Mouse (Mus musculus) neural tube, embryonic 13.5 days (tissue): Measurements from ENCODE around the gene Adam19. TPM values are rescaled to one million over a fixed set of nuclear protein-coding genes. Genes with fewer than 3 reads are reported as not detected.
A peak's percentile ranks its signal among the peaks of the same experiment; 100 is the strongest.

Experiments
- ATAC-seq: fragments of 200-750 bp; cut with Nextera tagmentation; 2 replicates; pipeline ENCODE4 v1.8.0; 2017; ENCODE audit warnings: low read depth, mild to moderate bottlenecking, moderate TSS enrichment, moderate library complexity
- H3K27ac ChIP-seq: fragments of 300-500 bp; sonication (generic); replicated peaks from 2 replicates; pipeline ENCODE4 v1.5.1; 2015; ENCODE audit warnings: moderate library complexity, mild to moderate bottlenecking, inconsistent platforms
- H3K27me3 ChIP-seq: fragments of 300-500 bp; sonication (generic); 2 replicates; pipeline ENCODE4 v1.6.1; 2015; ENCODE audit warnings: mild to moderate bottlenecking, inconsistent platforms
- H3K36me3 ChIP-seq: fragments of 300-500 bp; sonication (generic); 2 replicates; pipeline ENCODE4 v1.6.1; 2015; ENCODE audit warnings: mild to moderate bottlenecking, inconsistent platforms
- H3K4me1 ChIP-seq: fragments of 300-500 bp; sonication (generic); replicated peaks from 2 replicates; pipeline ENCODE4 v1.6.1; 2015; ENCODE audit warnings: inconsistent platforms
- H3K4me2 ChIP-seq: fragments of 300-500 bp; sonication (generic); 2 replicates; pipeline ENCODE4 v1.6.1; 2015; ENCODE audit warnings: inconsistent platforms, mild to moderate bottlenecking, moderate library complexity
- H3K4me3 ChIP-seq: fragments of 300-500 bp; sonication (generic); 2 replicates; pipeline ENCODE4 v1.5.1; 2015; ENCODE audit warnings: mild to moderate bottlenecking, inconsistent platforms
- H3K9ac ChIP-seq: fragments of 300-500 bp; sonication (generic); 2 replicates; pipeline ENCODE4 v1.6.1; 2015; ENCODE audit warnings: moderate library complexity, mild to moderate bottlenecking, inconsistent platforms
- H3K9me3 ChIP-seq: fragments of 300-500 bp; sonication (generic); 2 replicates; pipeline ENCODE4 v1.6.1; 2016; ENCODE audit warnings: inconsistent platforms
- WGBS: fragments of 180-500 bp; shearing (Covaris S2); methylation state at CpG from one replicate; pipeline ENCODE4 v1.1.7; 2015; 5-methylcytosine and 5-hydroxymethylcytosine counted together
- polyA plus RNA-seq: library from polyadenylated mRNA; unstranded; fragments of >200 nt; fragmentation: Nextera tagmentation; extraction: Ambion mirVana; gene quantifications from 2 replicates; pipeline ENCODE4 v1.2.1, GENCODE M21; 2015

The Adam19 gene
- polyA plus RNA-seq, 1 experiment from 2014 or later, result 19.2 TPM

DNA sequence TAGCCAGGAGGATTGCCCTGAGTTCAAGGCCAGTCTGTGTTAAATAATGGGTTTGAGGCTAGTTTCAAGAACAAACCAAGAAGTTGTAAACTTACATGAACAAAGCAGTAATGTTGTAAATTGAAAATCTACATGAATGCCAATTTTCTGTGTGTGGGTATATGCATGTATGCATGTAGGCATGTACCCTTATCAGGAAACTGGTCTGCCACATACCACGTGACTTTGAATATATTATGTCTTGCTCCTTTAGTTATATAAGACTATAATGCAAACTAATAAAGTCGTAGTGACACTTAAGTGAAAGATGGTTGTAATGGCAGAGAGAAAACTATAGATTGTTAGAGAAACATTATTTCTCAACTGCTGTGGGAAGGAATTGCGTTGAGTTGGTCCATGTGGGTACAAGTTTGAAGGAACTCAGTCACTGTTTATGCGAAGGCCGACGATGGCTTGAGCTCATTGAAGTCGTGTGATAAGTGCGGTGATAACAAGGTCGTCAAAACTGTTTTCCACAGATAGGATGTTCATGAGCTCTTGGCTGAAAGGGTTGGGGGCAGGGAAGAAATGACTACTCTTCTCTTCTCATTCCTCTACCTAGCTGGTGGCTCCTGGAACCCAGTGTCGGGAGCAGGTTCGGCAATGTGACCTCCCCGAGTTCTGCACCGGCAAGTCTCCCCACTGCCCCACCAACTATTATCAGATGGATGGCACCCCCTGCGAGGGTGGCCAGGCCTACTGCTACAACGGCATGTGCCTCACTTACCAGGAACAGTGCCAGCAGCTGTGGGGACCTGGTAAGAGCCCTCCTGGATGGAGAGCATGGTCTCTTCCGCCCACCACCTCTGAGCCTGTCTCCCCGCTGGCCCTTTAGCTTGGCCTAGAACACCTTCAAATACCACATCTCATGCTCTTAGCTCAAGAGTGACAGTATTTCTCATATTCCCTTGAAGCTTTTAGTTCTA, 75.5 kb downstream of the Adam19 start:
- ATAC-seq, result no peak
- WGBS, result 91% methylated on average over 17 of the region's 17 CpGs
- H3K9ac ChIP-seq, result no peak overlapping the region
- H3K4me3 ChIP-seq, result no peak overlapping the region
- no peaks in the 10 kb centered on the region for H3K4me1 ChIP-seq
- H3K4me2 ChIP-seq, result no peak overlapping the region
- peaks cover 69% of the 10 kb centered on the region for H3K36me3 ChIP-seq
- no peaks in the 10 kb centered on the region for H3K9me3 ChIP-seq
- H3K27ac ChIP-seq, result no peak overlapping the region
- H3K27me3 ChIP-seq, result no peaks in the 10 kb centered on the region

DNA sequence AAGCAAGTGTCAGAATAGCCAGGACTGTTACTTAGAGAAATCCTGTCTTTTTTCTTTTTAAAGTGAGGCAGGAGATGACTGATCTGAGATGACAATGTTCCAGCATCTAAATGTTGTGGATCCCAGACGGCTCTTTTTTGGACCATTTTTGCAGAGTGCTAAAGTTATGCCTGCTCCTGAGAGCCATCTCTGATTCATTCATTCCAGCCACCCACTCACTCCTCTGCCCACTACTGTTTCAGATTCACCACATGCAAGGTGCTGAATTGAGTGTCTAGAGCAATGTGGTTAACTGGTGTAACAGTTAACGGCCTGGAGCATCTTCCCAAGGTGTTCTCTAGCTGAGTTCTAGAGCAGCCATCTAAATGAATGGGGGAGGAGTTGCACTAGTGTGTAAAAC, 79.1 kb downstream of the Adam19 start:
- 93% methylated on average over 2 of the region's 2 CpGs for WGBS

GRCm38 (mm10) chr11:46143342-46143741, 87.5 kb downstream of the Adam19 start:
- Histone ChIP-seq H3K36me3 (peaks cover 76% of the 10 kb centered on the region), H3K4me3 (no peak overlapping the region), H3K27me3 (no peaks in the 10 kb centered on the region), H3K4me1 (no peaks in the 10 kb centered on the region), H3K9me3 (no peaks in the 10 kb centered on the region), H3K27ac (no peak overlapping the region), H3K9ac (no peak overlapping the region), H3K4me2 (no peak overlapping the region)
- ATAC-seq, result no peak
- 84% methylated on average over 6 of the region's 6 CpGs for WGBS

More for the DNA sequence above, 79.1 kb downstream of the Adam19 start:
- H3K4me1 ChIP-seq, result no peaks in the 10 kb centered on the region
- no peak overlapping the region for H3K27ac ChIP-seq
- H3K9ac ChIP-seq, result no peak overlapping the region
- no peaks in the 10 kb centered on the region for H3K27me3 ChIP-seq
- no peak overlapping the region for H3K4me3 ChIP-seq
- H3K36me3 ChIP-seq, result peaks cover 77% of the 10 kb centered on the region
- no peaks in the 10 kb centered on the region for H3K9me3 ChIP-seq
- H3K4me2 ChIP-seq, result no peak overlapping the region
- no peak for ATAC-seq

GRCm38 (mm10) chr11:46145163-46145875, 89.5 kb downstream of the Adam19 start:
- Histone ChIP-seq H3K27me3 (no peaks in the 10 kb centered on the region), H3K9ac (no peak overlapping the region), H3K27ac (no peak overlapping the region), H3K4me2 (no peak overlapping the region), H3K4me3 (no peak overlapping the region), H3K4me1 (no peaks in the 10 kb centered on the region), H3K36me3 (peaks cover 56% of the 10 kb centered on the region), H3K9me3 (no peaks in the 10 kb centered on the region)
- no peak for ATAC-seq
- WGBS, result 86% methylated on average over 11 of the region's 11 CpGs

DNA sequence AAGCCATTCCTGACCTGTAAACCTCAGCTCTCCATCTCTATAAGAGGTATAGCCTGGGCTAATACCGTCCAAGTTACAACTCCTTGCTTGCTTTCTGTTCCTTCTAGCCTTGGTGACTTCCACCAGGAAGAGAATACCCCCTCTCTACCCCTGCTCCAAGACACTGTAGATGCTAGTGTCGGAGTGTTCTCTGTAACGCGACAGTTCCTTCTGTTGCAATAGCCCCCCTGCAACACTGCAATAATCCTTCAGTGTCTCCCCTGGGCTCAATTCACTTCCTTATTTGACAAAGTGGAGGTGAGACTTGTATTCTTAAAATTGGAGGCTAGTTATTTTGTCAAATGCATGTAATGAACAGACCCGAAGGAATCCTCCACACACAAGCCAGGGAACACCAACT, 90.8 kb downstream of the Adam19 start:
- Histone ChIP-seq H3K4me2 (no peak overlapping the region), H3K4me1 (no peaks in the 10 kb centered on the region), H3K36me3 (peaks cover 43% of the 10 kb centered on the region), H3K9ac (no peak overlapping the region), H3K4me3 (no peak overlapping the region), H3K9me3 (no peaks in the 10 kb centered on the region), H3K27me3 (no peaks in the 10 kb centered on the region), H3K27ac (no peak overlapping the region)
- no peak for ATAC-seq
- 93% methylated on average over 5 of the region's 5 CpGs for WGBS

GRCm38 (mm10) chr11:46156945-46157344, 101.2 kb downstream of the Adam19 start:
- Histone ChIP-seq H3K4me2 (no peak overlapping the region), H3K4me3 (no peak overlapping the region), H3K4me1 (no peaks in the 10 kb centered on the region), H3K36me3 (no peaks in the 10 kb centered on the region), H3K9me3 (no peaks in the 10 kb centered on the region), H3K27ac (no peak overlapping the region), H3K27me3 (no peaks in the 10 kb centered on the region), H3K9ac (no peak overlapping the region)
- WGBS, result 87% methylated on average over 8 of the region's 8 CpGs
- no peak for ATAC-seq

DNA sequence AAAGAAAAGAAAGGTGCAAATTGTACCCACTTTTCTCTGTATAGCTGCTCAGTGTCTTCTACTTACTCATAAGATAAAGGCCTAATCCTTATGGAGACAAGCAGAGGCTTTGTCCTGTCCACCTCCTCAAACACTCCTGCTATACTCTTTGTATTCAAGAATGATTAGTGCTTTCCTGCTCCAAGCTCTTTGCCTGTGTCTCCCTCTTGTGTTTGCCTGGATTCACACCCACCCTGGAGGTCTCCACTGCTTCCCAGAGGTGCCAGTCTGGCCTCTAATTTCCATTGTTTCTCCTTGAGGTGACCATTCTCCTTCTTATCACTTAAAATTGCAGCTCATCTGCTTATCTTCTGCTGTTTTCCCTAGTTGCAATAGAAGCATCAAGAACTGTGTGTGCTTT, 101.7 kb downstream of the Adam19 start:
- ATAC-seq, result no peak
- Histone ChIP-seq H3K4me1 (no peaks in the 10 kb centered on the region), H3K4me2 (no peak overlapping the region)

GRCm38 (mm10) chr11:46165866-46166585, 110.2 kb downstream of the Adam19 start, which contains the start of gene Nipal4:
Gene Nipal4 (minus strand): TSS chr11:46166508.
- Histone ChIP-seq H3K27ac (no peak within 1 kb of the TSS), H3K9ac (peak within 1 kb of the TSS; percentile 63), H3K4me2 (peak within 1 kb of the TSS; percentile 91), H3K36me3 (no peaks in the 10 kb centered on the region), H3K9me3 (no peaks in the 10 kb centered on the region), H3K4me1 (peaks cover 14% of the 10 kb centered on the region), H3K27me3 (peaks cover 26% of the 10 kb centered on the region), H3K4me3 (peak within 1 kb of the TSS; percentile 46)
- ATAC-seq, result no peak; the same call in 1 of the 2 replicates
- WGBS, result under 1% methylated on average over 39 of the region's 40 CpGs

More for the DNA sequence above, 101.7 kb downstream of the Adam19 start:
- Histone ChIP-seq H3K36me3 (no peaks in the 10 kb centered on the region), H3K4me3 (no peak overlapping the region), H3K27me3 (no peaks in the 10 kb centered on the region), H3K9ac (no peak overlapping the region), H3K9me3 (no peaks in the 10 kb centered on the region), H3K27ac (no peak overlapping the region)

- H3K36me3 ChIP-seq, result no peaks in the 10 kb centered on the region
- H3K9me3 ChIP-seq, result no peaks in the 10 kb centered on the region
- no peak overlapping the region for H3K4me2 ChIP-seq
- H3K4me1 ChIP-seq, result peaks cover 14% of the 10 kb centered on the region
- H3K27me3 ChIP-seq, result peaks cover 26% of the 10 kb centered on the region
- no peak overlapping the region for H3K9ac ChIP-seq
- WGBS, result 92% methylated on average over 7 of the region's 7 CpGs
- no peak overlapping the region for H3K27ac ChIP-seq
- ATAC-seq, result no peak
- no peak overlapping the region for H3K4me3 ChIP-seq
These were observed 112.7 kb downstream of the Adam19 start for GRCm38 (mm10) chr11:46168506-46168905.

GRCm38 (mm10) chr11:46169908-46170307, 114.1 kb downstream of the Adam19 start:
- Histone ChIP-seq H3K36me3 (no peaks in the 10 kb centered on the region), H3K9ac (no peak overlapping the region), H3K4me1 (peaks cover 14% of the 10 kb centered on the region), H3K4me3 (no peak overlapping the region), H3K27me3 (peaks cover 18% of the 10 kb centered on the region), H3K4me2 (no peak overlapping the region), H3K27ac (no peak overlapping the region), H3K9me3 (no peaks in the 10 kb centered on the region)
- WGBS, result 26% methylated on average over 3 of the region's 3 CpGs
- ATAC-seq, result no peak

DNA sequence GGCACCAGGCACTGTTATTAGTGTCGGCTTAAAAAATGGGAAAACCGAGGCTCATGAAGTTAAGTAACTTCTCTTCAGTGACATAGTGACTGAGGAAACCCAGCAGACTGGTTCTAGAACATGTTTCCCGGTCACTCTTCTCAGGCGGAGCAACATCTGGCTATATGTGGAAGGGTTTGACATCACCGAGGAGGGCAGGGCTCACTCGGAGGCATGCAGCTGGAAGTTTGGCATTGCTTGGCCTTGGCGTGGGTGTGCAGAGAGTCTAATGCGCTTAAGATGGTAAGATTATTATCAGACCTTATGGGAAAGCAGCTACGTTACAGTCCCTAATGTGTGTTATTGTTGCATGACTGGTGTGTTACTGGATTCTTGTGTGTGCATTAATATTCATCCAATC, 116.3 kb downstream of the Adam19 start:
- Histone ChIP-seq H3K27ac (no peak overlapping the region), H3K4me2 (no peak overlapping the region), H3K9me3 (no peaks in the 10 kb centered on the region), H3K4me3 (no peak overlapping the region), H3K36me3 (no peaks in the 10 kb centered on the region), H3K27me3 (no peaks in the 10 kb centered on the region), H3K9ac (no peak overlapping the region), H3K4me1 (0 out of 2 replicates have a peak, but pooled peaks cover 5% of the 10 kb centered on the region)
- ATAC-seq, result no peak
- 93% methylated on average over 9 of the region's 9 CpGs for WGBS

DNA sequence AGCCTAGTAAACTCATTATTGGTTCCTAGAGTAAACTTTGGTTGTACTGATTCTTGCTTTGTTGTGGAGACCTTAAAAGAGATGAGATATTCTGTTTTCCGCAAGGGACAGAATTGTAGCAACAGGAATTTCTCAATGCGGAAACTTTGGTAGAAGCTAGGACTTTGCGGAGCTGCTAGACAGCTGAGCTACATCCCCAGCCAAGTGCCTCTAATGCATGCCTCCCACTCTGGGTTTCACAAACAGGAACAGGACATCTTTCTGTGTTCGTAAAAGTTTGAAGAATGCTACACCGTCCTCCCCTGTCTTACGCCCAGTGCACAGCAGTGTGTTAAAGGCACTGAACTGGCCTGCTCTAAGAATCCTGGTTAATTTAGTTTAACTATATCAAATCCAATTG, 120.4 kb downstream of the Adam19 start:
- no peaks in the 10 kb centered on the region for H3K4me1 ChIP-seq
- H3K9ac ChIP-seq, result no peak overlapping the region
- no peak overlapping the region for H3K4me3 ChIP-seq
- H3K9me3 ChIP-seq, result no peaks in the 10 kb centered on the region
- H3K4me2 ChIP-seq, result no peak overlapping the region
- H3K27me3 ChIP-seq, result no peaks in the 10 kb centered on the region
- WGBS, result 92% methylated on average over 6 of the region's 6 CpGs
- no peak overlapping the region for H3K27ac ChIP-seq
- ATAC-seq, result no peak
- no peaks in the 10 kb centered on the region for H3K36me3 ChIP-seq
